Mouse (Mus musculus): ENCODE data around the gene Sctr.

Sctr gene

GRCm38 (mm10) chr1:120027693-120028092, 21.0 kb downstream of the Sctr start:
- no peak for DNase-seq (ENCODE audit: low read depth)

DNA sequence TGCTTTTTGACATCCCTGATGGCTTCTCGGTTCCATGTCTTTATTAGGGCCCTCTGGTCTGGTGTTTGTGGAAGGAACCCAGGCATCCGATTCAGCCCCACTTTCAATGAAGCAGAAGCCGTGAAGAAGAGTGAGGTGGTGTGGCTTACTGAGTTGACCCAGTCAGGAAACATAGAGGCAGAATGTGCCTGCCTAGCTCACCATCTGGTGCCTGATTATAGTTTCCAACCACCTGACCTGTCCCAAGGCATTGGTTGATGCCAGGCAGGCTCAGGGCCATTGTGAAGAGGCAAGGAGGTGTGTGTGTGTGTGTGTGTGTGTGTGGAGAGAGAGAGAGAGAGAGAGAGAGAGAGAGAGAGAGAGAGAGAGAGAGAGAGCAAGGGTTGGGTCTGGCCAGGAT, 23.8 kb downstream of the Sctr start:
- DNase-seq (ENCODE audit: low read depth): no peak

- DNase-seq (ENCODE audit: low read depth): peak; percentile 82
These were observed 26.2 kb downstream of the Sctr start for GRCm38 (mm10) chr1:120032804-120033468.

DNA sequence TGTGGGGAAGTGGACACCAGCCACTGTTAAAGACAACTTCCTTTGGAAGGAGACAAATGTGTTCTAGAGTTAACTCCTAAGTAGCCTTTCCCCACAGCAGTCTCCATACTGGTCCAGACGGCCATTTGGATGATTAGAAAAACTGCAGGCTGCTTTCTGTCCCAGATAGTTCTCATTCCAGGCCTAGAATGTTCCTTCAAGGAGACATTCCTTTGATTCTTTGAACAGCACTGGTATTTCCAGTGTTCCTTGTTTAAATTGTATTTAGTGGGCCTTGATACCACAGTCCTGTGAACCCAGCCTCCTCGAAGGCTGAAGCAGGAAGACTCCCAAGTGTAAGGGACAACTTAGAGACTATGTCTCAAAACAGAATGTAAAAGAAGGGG, 26.8 kb downstream of the Sctr start:
- DNase-seq (ENCODE audit: low read depth): no peak

GRCm38 (mm10) chr1:120034793-120035192, 28.1 kb downstream of the Sctr start:
- DNase-seq (ENCODE audit: low read depth): no peak

- DNase-seq (ENCODE audit: low read depth): no peak
These were observed 28.9 kb downstream of the Sctr start for GRCm38 (mm10) chr1:120035456-120036034.

GRCm38 (mm10) chr1:120037021-120037683, 30.5 kb downstream of the Sctr start:
- DNase-seq (ENCODE audit: low read depth): no peak

- DNase-seq (ENCODE audit: low read depth): no peak
These were observed 31.9 kb downstream of the Sctr start for GRCm38 (mm10) chr1:120038594-120038993.

DNA sequence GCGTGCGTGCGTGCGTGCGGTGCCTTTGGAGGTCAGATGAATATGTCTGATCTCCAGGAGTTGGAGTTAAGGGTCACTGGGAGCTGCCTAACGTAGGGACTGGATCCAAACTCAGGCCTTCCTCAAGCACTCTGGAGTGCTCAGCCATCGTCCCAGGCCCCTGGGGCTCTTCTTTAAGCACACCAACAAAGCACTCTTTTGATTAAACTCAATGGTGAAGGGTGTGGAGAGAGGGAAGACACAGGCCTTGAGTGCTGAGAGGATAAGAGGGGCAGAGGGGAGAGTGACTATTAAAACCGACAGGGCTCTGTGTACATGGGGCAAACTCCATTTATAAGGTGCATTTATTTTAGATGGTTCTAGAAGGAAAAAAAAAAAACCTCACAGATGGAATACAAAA, 35.7 kb downstream of the Sctr start:
- no peak for DNase-seq (ENCODE audit: low read depth)

DNA sequence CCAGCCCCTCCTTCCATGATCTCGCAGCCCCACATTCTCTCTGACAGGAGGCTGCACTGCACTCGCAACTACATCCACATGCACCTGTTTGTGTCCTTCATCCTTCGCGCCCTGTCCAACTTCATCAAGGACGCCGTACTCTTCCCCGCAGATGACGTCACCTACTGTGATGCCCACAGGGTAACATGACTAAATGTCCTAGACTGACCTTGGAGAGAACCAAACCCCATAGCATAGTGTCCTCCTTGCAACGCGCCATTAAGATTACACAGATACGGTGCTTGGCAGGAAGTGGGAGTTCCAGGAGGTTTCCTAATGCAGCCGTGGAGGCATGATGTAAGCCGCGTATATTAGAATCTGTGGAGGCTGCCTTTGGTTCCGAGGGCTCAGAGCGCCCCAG, 37.9 kb downstream of the Sctr start:
- no peak for DNase-seq (ENCODE audit: low read depth)

DNA sequence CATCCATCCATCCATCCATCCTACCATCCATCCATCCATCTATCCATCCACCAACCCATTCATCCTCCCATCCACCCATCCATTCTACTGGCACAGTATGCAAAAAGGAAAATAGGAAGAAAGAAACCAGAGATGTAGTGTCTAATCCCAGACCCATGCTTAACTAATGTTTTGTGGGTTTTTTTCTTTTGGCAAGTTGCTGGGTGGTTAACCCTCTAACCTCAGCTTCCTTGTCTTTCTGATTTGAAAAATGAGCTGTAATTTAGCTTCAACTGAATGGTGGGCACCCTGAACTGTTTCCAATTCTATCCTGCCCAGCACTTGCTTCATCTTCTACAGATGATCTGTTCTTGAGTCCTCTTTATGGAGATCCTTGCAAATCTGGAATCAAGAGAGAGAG, 40.6 kb downstream of the Sctr start:
- no peak for DNase-seq (ENCODE audit: low read depth)

DNA sequence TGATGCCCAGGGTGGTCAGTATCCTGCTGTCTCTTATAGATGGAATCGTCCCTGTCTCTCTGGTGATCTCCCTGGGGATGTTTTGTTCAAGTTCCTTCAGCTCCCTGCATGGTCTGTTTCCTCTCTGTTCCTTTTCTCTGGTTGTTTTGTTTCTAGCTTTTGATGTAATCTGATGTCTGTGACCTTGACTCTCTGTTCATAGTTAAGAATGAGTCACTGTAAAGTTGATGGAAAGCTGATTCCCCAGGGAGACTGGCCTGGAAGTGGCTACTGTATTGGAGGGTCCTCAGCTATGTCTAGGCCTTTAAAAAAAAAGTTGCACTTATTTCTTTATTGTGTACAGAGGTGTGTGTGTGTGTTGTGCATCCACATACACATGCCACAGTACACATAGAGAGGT, 44.4 kb downstream of the Sctr start:
- DNase-seq (ENCODE audit: low read depth): no peak

DNA sequence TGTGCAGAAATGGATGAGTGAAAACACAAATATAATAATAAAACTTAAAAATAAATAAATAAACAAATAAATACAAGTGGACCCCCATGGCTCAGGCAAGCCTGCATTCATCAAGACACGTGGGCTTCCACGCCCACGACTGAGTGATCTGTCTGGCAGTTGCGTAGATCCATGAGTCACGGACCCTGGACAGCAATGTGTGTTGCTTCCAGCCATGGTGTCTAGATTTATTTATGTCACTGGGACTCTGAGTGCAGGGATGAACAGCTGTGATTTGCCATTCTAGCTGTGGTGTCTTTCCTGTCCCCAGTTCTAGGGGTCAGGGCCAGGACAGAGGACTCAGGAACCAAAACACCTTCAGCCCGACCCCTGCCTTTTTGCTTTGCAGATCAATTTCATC, 48.3 kb downstream of the Sctr start:
- no peak for DNase-seq (ENCODE audit: low read depth)

- peak; percentile 80 for DNase-seq (ENCODE audit: low read depth)
These were observed 48.8 kb downstream of the Sctr start for GRCm38 (mm10) chr1:120055475-120055874.

DNA sequence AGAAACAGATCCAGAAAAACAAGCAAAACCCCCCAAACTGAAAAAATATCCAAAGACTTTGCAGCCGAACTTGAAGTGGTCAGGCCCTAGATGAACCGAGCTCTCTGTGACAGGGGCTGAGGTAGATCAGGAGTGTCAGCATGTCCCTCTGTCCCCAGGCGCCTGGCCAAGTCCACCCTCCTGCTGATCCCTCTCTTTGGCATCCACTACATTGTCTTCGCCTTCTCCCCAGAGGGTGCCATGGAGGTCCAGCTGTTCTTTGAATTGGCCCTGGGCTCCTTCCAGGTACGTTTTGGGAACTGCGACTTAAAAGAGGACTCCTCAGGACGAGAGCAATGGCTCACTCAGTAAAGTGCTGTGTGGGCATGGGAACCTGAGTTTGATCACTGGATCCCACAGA, 49.5 kb downstream of the Sctr start:
- DNase-seq (ENCODE audit: low read depth): no peak

DNA sequence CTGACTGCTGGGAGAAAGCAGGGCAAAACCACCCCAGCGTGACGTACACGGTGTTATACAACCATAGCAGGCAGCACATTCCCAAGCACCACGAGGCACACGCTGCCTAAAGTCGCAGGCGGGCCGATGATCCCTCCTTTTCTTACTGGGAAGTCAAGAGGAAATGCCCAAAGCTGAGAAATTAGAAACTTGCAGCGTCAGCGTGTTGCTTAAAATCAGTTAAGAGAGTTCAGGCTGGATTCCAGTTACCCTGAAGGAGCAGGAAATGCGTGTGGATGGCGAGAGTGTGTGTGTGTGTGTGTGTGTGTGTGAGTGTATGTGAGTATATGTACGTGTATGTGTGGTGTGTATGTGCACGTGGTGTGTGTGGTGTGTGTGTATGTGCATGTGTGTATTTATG, 50.4 kb downstream of the Sctr start:
- DNase-seq (ENCODE audit: low read depth): peak; percentile 46

DNA sequence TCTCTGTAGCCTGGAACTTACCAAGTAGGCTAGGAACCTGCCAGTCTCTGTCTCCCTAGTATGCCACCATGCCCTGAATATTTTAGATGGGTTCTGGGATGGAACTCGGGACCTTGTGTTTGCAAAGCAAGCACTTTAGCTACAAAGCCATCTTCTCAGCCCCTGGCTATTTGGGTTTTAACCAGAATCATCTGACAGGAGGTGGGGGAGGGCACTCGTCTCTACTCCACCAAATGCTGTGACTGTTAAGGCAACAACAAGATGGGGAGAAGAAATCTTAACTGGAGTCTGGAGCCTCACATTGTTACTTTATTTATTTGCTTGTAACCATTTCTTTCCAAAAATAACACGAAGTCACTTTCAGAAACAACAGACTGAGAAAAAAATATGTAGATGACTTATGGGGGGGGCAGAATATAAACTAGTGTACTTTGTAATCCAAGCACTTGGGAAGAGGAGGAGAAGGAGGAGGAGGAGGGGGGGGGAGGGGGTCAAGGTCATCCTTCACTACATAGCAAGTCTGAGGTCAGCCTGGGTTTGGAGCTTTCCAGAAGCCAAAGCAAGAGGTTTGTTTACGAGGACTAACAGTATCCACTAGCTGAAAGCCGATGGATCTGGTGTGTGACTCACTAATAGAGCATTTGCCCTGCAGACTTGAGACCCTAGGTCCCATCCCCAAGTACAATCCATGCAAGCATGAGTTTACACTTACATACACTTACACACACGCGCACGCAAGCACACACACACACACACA, 51.2 kb downstream of the Sctr start:
- no peak for DNase-seq (ENCODE audit: low read depth)

GRCm38 (mm10) chr1:120060687-120061086, 54.0 kb downstream of the Sctr start:
- DNase-seq (ENCODE audit: low read depth): no peak

GRCm38 (mm10) chr1:120062231-120062630, 55.5 kb downstream of the Sctr start:
- no peak for DNase-seq (ENCODE audit: low read depth)

DNA sequence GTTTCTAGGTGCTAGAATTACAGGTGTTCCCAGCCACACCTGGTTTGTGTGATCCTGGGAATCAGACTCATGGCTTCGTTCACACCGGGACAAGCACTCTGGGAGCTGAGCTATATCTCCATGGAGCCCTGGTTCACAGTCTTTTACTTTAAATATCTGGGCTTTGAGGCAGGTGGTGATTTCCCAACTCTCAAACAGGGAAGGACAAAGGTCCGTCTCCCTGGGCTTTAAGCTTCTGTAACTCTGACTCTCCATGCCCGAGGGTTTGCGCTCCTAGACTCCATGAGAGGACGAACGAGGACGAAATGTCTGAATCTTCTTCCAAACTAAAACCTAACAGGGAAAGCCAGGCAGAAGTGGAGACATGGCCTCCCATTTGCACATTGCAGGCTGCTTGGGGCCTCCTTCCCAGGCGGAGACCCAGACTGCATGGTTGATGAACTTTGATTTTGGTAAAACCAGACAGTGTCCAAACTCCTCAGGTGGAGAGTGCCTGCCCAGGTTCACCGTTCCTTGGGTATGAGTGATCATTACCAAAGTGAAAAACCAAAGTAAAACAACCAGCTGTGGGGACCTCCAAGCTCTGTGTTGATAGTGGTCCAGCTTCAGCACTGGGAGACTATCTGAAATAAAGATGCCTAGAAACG, 57.5 kb downstream of the Sctr start:
- DNase-seq (ENCODE audit: low read depth): no peak

- DNase-seq (ENCODE audit: low read depth): no peak
These were observed 59.5 kb downstream of the Sctr start for GRCm38 (mm10) chr1:120066159-120066558.

DNA sequence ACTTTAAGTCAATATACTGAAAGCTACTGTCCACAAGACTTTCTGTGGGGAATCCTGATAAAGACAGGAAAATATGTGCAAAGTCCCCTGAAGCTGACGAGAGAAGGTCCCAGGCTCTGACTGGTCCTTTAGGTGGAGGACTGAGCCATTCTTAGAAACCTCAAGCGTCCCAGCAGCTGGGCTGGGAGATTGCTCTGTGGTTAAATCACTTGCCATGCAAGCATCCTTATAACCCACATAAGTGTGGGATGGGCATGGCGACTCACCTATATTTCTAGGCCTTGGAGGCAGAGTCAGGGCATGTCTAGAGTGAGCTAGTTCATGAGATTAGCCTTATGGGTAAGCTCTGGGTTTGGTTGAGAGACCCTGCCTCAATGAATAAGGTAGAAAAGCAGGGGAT, 59.9 kb downstream of the Sctr start:
- no peak for DNase-seq (ENCODE audit: low read depth)

All from induced T-regulatory cell, adult 2 months (primary cell).